Mouse (Mus musculus) frontal cortex, postnatal 25 days (tissue): ENCODE results near the gene Alkbh2.

Source experiments
- DNase-seq, 2 experiments: peaks; one replicate each; pipeline ENCODE4 v3.0.0; 2022; ENCODE audit warnings: low spot score in 2 of 2

Alkbh2 gene

GRCm38 (mm10) chr5:114101873-114102272 lies 26.1 kb downstream of the Alkbh2 start:
- DNase-seq, result no peak

GRCm38 (mm10) chr5:114100390-114101099 lies 27.5 kb downstream of the Alkbh2 start:
- no peak for DNase-seq

- peak; percentile 91 to 95 for DNase-seq
These were observed 28.2 kb downstream of the Alkbh2 start for GRCm38 (mm10) chr5:114099709-114100389.

GRCm38 (mm10) chr5:114091057-114091807 lies 36.8 kb downstream of the Alkbh2 start, which contains the start of gene Svop:
Gene Svop, minus strand, starts transcription at chr5:114091570.
- peak; percentile 55 to 60 for DNase-seq

- no peak for DNase-seq
These were observed 37.5 kb downstream of the Alkbh2 start for GRCm38 (mm10) chr5:114090421-114091013.

- no peak for DNase-seq
These were observed 40.0 kb downstream of the Alkbh2 start for GRCm38 (mm10) chr5:114087875-114088480.

- DNase-seq, result no peak
These were observed 42.5 kb downstream of the Alkbh2 start for GRCm38 (mm10) chr5:114085501-114085900.

- no peak for DNase-seq
These were observed 51.0 kb downstream of the Alkbh2 start for GRCm38 (mm10) chr5:114077009-114077408.
